Mouse (Mus musculus): ENCODE measurements around the gene Mgat4b. TPM values are rescaled to one million over a fixed set of nuclear protein-coding genes. Genes with fewer than 3 reads are reported as not detected.
A peak's percentile ranks its signal among the peaks of the same experiment; 100 is the strongest.

Mgat4b gene
- polyA plus RNA-seq, 1 experiment, result not detected

DNA sequence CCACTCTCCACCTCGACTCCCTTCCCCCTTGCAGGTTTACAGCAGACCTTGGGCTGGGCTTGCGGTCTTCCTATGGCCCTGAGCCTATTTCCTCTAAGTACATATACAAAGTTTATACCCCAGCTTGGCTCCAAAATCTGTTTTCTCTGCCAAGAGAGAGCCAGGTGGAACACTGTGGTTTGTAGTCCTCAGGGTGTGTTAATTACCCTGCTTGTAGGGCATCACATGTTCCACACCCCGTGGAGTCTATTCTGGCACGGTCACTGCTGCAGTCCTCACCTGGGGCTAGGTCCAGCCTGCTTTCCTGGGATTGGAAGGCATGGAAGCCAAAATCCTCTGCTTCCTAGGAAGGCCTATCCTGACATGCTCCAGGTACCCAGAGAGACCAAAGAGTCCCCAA, 17.0 kb downstream of the Mgat4b start:
- Histone ChIP-seq H3K4me3 (ENCODE audit: insufficient read depth, low read depth, low read length) (no peak overlapping the region), H3K4me1 (ENCODE audit: control insufficient read depth, insufficient read depth, low read length) (peaks cover 40% of the 10 kb centered on the region), H3K27ac (ENCODE audit: insufficient read depth, low read depth, low read length) (no peak overlapping the region)
- 81% methylated on average over 4 of the region's 4 CpGs for WGBS
- TF ChIP-seq CTCF (IDR thresholded peaks at IDR 0.05; ENCODE audit: insufficient read depth, low read depth, low read length), result no peak
- TF ChIP-seq POLR2A (IDR thresholded peaks at IDR 0.05; ENCODE audit: insufficient read depth, low read depth, low read length), result no peak

DNA sequence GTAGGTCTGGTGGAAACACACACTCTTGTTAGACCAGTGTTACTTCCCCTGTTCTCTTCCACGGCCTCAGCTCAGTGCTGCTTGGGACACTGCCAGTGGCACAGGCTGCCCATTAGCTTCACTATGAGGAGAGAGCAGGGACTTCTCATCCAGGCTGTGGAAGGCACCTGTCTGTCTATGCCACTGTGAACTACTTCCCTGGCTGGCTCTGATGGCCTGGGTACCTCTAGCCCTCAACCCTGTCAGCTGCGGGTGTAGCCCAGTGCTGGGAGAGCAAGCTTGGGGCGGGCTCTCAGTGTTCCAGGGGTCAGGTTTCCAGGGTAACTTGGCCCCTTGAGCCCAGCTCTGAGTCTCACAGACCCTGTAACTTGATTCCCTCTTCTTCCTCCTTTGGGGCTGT, 18.1 kb downstream of the Mgat4b start:
- TF ChIP-seq POLR2A (IDR thresholded peaks at IDR 0.05; ENCODE audit: insufficient read depth, low read depth, low read length) (no peak), CTCF (IDR thresholded peaks at IDR 0.05; ENCODE audit: insufficient read depth, low read depth, low read length) (no peak)
- Histone ChIP-seq H3K4me3 (ENCODE audit: insufficient read depth, low read depth, low read length) (no peak overlapping the region), H3K27ac (ENCODE audit: insufficient read depth, low read depth, low read length) (no peak overlapping the region), H3K4me1 (ENCODE audit: control insufficient read depth, insufficient read depth, low read length) (peaks cover 40% of the 10 kb centered on the region)
- WGBS, result 50% methylated on average over 3 of the region's 3 CpGs

DNA sequence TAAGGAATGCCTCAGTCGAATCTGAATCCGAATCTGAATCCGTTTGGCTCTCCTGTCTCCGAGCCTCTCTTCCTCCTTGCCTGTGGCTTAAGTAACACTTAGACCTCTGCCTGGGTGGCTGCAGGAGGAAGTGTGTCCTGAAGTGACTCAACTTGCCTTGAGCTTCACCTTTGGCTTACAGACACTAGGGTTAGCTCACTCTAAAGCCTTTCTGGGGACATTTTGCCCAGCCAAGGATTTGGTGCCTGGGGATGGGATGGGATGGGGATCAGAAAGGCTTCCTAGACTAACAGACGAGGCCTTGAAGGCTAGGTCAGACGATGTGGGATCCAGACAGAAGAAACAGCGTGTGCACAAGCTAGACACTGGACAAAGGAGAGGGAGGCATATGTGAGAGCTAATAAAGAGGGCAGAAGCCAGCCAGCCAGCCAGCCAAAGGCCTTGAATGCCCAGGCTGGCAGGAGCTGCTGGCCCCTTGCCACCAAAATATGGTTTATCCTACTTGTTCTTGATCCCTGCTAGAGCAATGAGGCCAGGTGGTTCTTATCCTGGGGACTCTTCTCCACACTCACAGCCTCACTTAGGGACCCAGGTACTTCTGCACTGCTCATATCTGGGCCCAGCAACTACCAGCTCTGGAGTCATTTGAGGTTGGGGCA, 18.7 kb downstream of the Mgat4b start:
- H3K4me1 ChIP-seq (ENCODE audit: control insufficient read depth, insufficient read depth, low read length), result peaks cover 37% of the 10 kb centered on the region
- 62% methylated on average over 7 of the region's 7 CpGs for WGBS
- TF ChIP-seq POLR2A (IDR thresholded peaks at IDR 0.05; ENCODE audit: insufficient read depth, low read depth, low read length), result no peak
- no peak for TF ChIP-seq CTCF (IDR thresholded peaks at IDR 0.05; ENCODE audit: insufficient read depth, low read depth, low read length)
- H3K27ac ChIP-seq (ENCODE audit: insufficient read depth, low read depth, low read length), result no peak overlapping the region
- no peak overlapping the region for H3K4me3 ChIP-seq (ENCODE audit: insufficient read depth, low read depth, low read length)

DNA sequence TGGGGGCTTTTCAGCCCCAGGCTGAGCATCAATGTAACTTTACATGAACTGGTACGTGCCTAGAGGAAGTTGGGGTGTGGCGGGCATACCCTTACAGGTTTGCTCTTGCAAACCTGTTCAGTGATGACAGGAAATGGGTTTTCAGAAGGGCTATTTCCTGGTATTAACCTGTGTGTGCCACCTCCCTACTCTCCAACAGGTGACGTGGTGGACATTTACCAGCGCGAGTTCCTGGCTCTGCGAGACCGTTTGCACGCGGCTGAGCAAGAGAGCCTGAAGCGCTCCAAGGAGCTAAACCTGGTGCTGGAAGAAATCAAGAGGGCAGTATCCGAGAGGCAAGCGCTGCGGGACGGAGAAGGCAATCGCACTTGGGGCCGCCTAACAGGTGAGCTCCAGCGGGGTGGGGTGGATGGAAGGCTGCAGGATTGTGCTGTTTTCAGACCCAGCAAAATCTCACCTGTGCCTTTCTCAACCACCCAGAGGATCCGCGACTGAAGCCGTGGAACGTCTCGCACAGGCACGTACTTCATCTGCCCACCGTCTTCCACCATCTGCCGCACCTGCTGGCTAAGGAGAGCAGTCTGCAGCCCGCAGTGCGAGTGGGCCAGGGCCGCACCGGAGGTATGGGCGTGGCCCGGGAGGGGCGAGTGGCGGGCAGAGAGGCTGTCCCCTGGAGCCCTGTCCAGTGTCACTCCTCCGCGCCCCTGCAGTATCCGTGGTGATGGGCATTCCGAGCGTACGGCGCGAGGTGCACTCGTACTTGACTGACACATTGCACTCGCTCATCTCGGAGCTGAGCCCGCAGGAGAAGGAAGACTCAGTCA, 20.0 kb downstream of the Mgat4b start:
- Histone ChIP-seq H3K27ac (ENCODE audit: insufficient read depth, low read depth, low read length) (no peak overlapping the region), H3K4me3 (ENCODE audit: insufficient read depth, low read depth, low read length) (no peak overlapping the region), H3K4me1 (ENCODE audit: control insufficient read depth, insufficient read depth, low read length) (peaks cover 37% of the 10 kb centered on the region)
- 52% methylated on average over 45 of the region's 45 CpGs for WGBS
- TF ChIP-seq CTCF (IDR thresholded peaks at IDR 0.05; ENCODE audit: insufficient read depth, low read depth, low read length), result no peak
- TF ChIP-seq POLR2A (IDR thresholded peaks at IDR 0.05; ENCODE audit: insufficient read depth, low read depth, low read length), result no peak

DNA sequence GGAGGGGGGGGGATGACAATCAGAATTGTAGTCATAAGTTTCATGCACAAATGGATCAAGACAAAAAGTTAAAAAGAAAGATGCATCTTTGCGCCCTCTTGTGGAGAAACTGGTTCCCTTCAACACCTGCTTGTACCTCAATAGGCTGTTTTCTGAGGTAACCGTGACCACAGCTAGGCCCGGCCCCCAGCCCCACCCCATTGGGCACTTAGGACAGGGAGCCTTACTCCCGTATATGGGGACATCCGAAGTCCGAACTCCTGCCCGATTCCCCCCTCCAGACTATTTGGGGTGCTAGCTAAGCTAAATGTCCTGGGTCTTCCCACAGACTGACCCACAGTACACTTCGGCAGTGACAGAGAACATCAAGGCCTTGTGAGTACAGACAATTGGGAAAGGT, 20.7 kb downstream of the Mgat4b start:
- Histone ChIP-seq H3K4me3 (ENCODE audit: insufficient read depth, low read depth, low read length) (no peak overlapping the region), H3K4me1 (ENCODE audit: control insufficient read depth, insufficient read depth, low read length) (peaks cover 34% of the 10 kb centered on the region), H3K27ac (ENCODE audit: insufficient read depth, low read depth, low read length) (no peak overlapping the region)
- 30% methylated on average over 8 of the region's 8 CpGs for WGBS
- TF ChIP-seq CTCF (IDR thresholded peaks at IDR 0.05; ENCODE audit: insufficient read depth, low read depth, low read length) (peak; percentile 46; the same call in 1 of the 2 replicates), POLR2A (IDR thresholded peaks at IDR 0.05; ENCODE audit: insufficient read depth, low read depth, low read length) (no peak)

DNA sequence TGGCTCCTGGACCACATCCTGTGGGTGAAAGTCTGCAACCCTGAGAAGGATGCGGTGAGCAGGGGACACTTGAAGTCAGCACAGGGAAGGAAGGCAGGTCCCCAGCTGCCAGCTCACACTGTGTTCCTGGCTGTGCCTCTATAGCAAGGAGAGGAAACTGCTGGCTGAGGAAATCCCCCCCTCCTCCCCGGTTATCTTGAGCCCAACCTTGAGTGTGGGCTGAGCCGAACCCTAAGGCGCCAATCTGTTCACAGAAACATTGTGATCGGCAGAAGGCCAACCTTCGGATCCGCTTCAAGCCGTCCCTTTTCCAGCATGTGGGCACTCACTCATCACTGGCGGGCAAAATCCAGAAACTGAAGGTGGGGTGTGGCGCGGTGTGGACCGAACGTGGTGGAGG, 22.3 kb downstream of the Mgat4b start:
- peaks cover 29% of the 10 kb centered on the region for H3K4me1 ChIP-seq (ENCODE audit: control insufficient read depth, insufficient read depth, low read length)
- WGBS, result 94% methylated on average over 13 of the region's 13 CpGs
- no peak for TF ChIP-seq POLR2A (IDR thresholded peaks at IDR 0.05; ENCODE audit: insufficient read depth, low read depth, low read length)
- no peak for TF ChIP-seq CTCF (IDR thresholded peaks at IDR 0.05; ENCODE audit: insufficient read depth, low read depth, low read length)
- H3K4me3 ChIP-seq (ENCODE audit: insufficient read depth, low read depth, low read length), result no peak overlapping the region
- no peak overlapping the region for H3K27ac ChIP-seq (ENCODE audit: insufficient read depth, low read depth, low read length)

DNA sequence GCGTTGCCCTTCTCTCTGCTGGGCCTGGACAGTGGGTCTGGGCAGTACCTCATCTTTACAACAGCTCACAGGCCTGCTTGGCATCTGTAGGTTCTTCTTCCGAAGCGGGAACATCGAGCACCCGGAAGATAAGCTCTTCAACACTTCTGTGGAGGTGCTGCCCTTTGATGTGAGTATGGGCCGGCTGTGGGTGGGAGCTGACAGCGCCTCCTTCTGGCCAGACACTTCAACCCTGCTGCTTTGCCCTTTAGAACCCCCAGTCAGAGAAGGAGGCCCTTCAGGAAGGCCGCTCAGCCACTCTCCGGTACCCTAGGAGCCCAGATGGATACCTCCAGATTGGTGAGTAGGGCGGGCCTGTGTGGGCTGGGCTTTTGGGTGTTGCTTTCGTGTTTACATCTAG, 23.3 kb downstream of the Mgat4b start:
- 82% methylated on average over 11 of the region's 11 CpGs for WGBS

DNA sequence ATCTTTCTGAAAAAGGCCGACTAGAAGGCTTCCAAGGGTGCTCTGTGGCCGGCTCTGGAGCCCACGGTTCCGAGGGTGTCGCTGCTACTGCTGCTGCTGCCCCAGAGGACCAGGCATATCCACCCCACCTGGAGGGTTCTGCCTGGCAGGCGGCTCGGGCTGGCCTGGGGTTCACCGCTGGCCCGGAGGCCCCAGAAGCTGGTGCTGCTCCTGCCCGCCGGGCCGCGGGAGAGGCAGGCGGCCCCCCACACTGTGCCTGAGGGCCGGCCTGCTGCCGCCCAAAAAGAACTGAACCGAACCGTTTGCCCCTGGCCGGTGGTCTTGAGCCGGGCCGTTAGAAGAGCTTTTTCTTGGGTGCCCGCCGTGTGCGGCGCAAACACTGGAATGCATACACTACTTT, 23.9 kb downstream of the Mgat4b start:
- 96% methylated on average over 25 of the region's 25 CpGs for WGBS
- no peak overlapping the region for H3K27ac ChIP-seq (ENCODE audit: insufficient read depth, low read depth, low read length)
- peaks cover 16% of the 10 kb centered on the region for H3K4me1 ChIP-seq (ENCODE audit: control insufficient read depth, insufficient read depth, low read length)
- TF ChIP-seq POLR2A (IDR thresholded peaks at IDR 0.05; ENCODE audit: insufficient read depth, low read depth, low read length) (no peak), CTCF (IDR thresholded peaks at IDR 0.05; ENCODE audit: insufficient read depth, low read depth, low read length) (no peak)
- H3K4me3 ChIP-seq (ENCODE audit: insufficient read depth, low read depth, low read length), result no peak overlapping the region

More for the DNA sequence above, 23.3 kb downstream of the Mgat4b start:
- Histone ChIP-seq H3K27ac (ENCODE audit: insufficient read depth, low read depth, low read length) (no peak overlapping the region), H3K4me1 (ENCODE audit: control insufficient read depth, insufficient read depth, low read length) (peaks cover 21% of the 10 kb centered on the region), H3K4me3 (ENCODE audit: insufficient read depth, low read depth, low read length) (no peak overlapping the region)
- TF ChIP-seq POLR2A (IDR thresholded peaks at IDR 0.05; ENCODE audit: insufficient read depth, low read depth, low read length) (no peak), CTCF (IDR thresholded peaks at IDR 0.05; ENCODE audit: insufficient read depth, low read depth, low read length) (0 out of 2 replicates have a peak, but pooled peaks have one; percentile 19)

DNA sequence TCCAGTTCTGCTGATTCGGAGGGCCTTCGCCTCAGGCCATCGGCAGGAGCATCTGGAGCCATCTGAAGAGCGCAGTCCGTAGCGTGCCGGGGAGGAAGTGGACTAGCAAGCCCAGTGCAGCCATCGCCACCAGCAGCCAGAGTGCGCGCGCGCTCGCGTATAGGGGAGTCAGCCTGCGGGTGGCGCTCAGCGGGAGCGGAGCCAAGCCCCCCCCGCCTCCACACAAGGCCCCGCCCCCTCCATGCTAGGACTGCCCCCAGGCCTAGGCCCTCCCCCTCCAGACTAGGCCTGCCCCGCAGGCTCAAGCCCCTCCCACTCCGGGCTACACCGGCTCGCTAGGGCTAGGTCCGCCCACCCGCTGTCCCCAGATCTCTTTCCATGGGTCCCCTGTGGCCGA, 25.8 kb downstream of the Mgat4b start:
- peak overlapping the region; percentile 61 for H3K4me3 ChIP-seq (ENCODE audit: insufficient read depth, low read depth, low read length)
- TF ChIP-seq POLR2A (IDR thresholded peaks at IDR 0.05; ENCODE audit: insufficient read depth, low read depth, low read length), result no peak
- no peak for TF ChIP-seq CTCF (IDR thresholded peaks at IDR 0.05; ENCODE audit: insufficient read depth, low read depth, low read length)
- H3K27ac ChIP-seq (ENCODE audit: insufficient read depth, low read depth, low read length), result no peak overlapping the region
- WGBS, result 1% methylated on average over 27 of the region's 27 CpGs
- H3K4me1 ChIP-seq (ENCODE audit: control insufficient read depth, insufficient read depth, low read length), result peaks cover 10% of the 10 kb centered on the region

Data from olfactory bulb, adult 2 months (tissue).